Mouse (Mus musculus): ENCODE results near the gene Rreb1.

DNA sequence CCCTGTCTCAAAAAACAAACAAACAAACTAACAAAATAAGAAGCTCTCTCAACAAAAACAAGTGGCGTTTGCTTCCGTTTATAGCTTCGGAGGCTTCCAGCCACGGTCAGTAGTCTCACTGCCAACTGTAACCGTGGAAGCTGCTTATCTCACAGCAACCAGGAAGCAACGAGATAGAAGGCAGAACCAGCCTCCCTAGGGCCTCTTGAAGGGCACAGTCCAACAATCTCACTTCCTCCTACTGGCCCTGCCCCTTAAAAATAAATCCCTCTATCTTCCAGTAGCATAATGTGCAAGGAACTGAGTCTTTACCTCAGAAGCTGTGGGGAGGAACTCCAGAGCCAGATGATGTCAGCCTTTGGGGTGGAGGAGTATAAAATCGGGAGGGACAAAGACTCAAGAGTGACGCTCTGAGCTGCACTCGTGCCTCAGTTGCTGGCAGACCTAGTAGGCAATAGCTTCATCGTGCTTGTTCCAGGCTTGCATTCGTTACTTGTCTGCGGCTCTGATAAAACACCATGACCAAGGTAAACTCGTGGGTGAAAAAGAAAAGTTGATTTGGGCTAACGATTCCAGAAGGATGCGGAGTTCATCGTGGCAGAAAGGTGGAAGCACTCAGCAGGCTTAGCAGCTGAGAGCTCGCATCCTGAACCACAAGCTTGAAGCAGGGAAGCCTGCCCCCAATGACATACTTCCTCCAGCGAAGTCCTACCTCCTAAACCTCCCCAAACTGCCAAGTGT is 180.5 kb downstream of the Rreb1 start:
- TF ChIP-seq CTCF (conservative IDR thresholded peaks at IDR 0.05; ENCODE audit: low read length): no peak
- no peak for TF ChIP-seq POU5F1 (IDR thresholded peaks at IDR 0.05; ENCODE audit: borderline replicate concordance, low read length)

Data from E14TG2a.4 (cell line).